Mouse (Mus musculus) G1E (cell line): ENCODE results near the gene Klhl26.
"Not testable (repeated sequence)": the region's sequence is repeated elsewhere in the genome, so short reads cannot be mapped to it uniquely, and the experiment has no call there.

ENCODE experiments used
- CTCF ChIP-seq: IDR thresholded peaks from 2 replicates; pipeline ENCODE4 v1.5.1; 2012; ENCODE audit warnings: low read depth, low read length, inconsistent platforms, mixed read lengths
- GATA1 ChIP-seq: IDR thresholded peaks from 2 replicates; pipeline ENCODE4 v1.6.1; 2012; ENCODE audit warnings: borderline replicate concordance, low read length, inconsistent platforms, mixed read lengths
- GATA2 ChIP-seq: IDR thresholded peaks from 2 replicates; pipeline ENCODE4 v1.6.1; 2012; ENCODE audit warnings: low read depth, low read length, inconsistent platforms, borderline replicate concordance
- POLR2AphosphoS5 ChIP-seq: IDR thresholded peaks from 2 replicates; pipeline ENCODE4 v1.6.1; 2012; ENCODE audit warnings: low read depth, low read length, inconsistent platforms; ENCODE audit not compliant: insufficient replicate concordance
- TAL1 ChIP-seq: conservative IDR thresholded peaks from 2 replicates; pipeline ENCODE4 v1.6.1; 2012; ENCODE audit warnings: low read depth, low read length, inconsistent platforms, mixed read lengths

- not testable (repeated sequence) for TF ChIP-seq TAL1, CTCF, GATA1, GATA2, POLR2AphosphoS5
Measured at GRCm38 (mm10) chr8:70511174-70511573, 34.4 kb upstream of the Klhl26 start.
